Mouse (Mus musculus) cortical plate, adult 2 months (tissue): ENCODE measurements around the gene Bcdin3d. TPM values are rescaled to one million over a fixed set of nuclear protein-coding genes. Genes with fewer than 3 reads are reported as not detected.

Source experiments
- H3K27ac ChIP-seq: fragments of 200-500 bp; 2 replicates; pipeline ENCODE4 v1.5.1; 2012; ENCODE audit warnings: low read length, control low read depth, inconsistent platforms; ENCODE audit not compliant: insufficient read depth
- H3K4me1 ChIP-seq: fragments of 200-500 bp; 2 replicates; pipeline ENCODE4 v1.6.1; 2011; ENCODE audit warnings: low read length; ENCODE audit not compliant: control insufficient read depth, insufficient read depth
- H3K4me3 ChIP-seq: fragments of 200-500 bp; 2 replicates; pipeline ENCODE4 v1.5.1; 2011; ENCODE audit warnings: mild to moderate bottlenecking, low read length, control low read depth; ENCODE audit not compliant: insufficient read depth
- CTCF ChIP-seq: fragments of 200-500 bp; IDR thresholded peaks from 2 replicates; pipeline ENCODE4 v1.5.1; 2011; ENCODE audit warnings: mild to moderate bottlenecking, control low read depth, low read length; ENCODE audit not compliant: insufficient read depth; ENCODE audit errors: extremely low read depth
- POLR2A ChIP-seq: fragments of 200-500 bp; IDR thresholded peaks from 2 replicates; pipeline ENCODE4 v1.6.1; 2011; ENCODE audit warnings: mild to moderate bottlenecking, low read length, control low read depth; ENCODE audit not compliant: insufficient read depth; ENCODE audit errors: extremely low read depth
- polyA plus RNA-seq: library from polyadenylated mRNA; depleted of rRNA; stranded (reverse); fragments of >200 nt; gene quantifications from 2 replicates; pipeline ENCODE4 v1.2.3, GENCODE M21; 2012; rRNA removed

Bcdin3d gene
- polyA plus RNA-seq, 1 experiment = 5.1 TPM

DNA sequence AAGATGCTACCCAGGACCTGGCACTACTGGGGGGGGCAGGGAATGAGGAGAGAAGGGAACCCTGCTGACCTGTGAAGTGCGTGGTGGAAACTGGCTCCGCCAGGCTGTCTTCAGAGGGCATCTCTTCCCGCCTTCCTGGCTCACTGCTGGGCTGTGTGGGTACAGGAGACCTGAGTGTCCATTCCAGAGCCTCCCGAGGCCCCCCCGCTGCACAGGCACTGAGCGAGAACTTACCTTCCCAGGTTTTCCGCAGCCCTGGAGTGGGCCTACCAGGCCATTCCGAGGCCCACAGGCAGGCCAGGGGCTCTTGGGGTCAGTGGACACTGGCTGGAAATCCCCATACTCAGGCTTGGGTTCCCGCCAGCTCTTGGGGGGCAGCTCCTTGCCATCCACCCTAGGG, 50.6 kb downstream of the Bcdin3d start:
- H3K27ac ChIP-seq = no peak overlapping the region
- H3K4me3 ChIP-seq = no peak overlapping the region
- H3K4me1 ChIP-seq = no peaks in the 10 kb centered on the region
- TF ChIP-seq CTCF (no peak), POLR2A (no peak)

DNA sequence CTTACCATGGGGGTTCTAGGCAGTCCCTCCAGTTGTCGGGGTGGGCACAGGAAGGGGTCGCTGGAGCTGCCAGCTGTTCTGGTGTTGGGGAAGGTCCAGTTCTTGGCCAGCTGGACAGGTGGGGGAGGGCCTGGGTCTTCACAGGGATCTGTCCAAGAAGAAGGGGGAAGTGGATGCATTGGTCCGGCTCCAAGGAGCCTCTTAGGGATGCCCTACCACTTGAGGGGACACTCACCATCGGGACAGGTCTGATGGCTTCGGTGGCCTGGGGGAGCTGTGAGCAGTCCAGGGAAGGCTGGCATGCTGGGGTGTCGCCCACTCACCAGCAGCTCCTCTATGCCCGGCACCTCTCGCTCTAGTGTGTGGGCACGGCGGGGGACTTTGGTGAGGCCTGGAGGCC, 51.4 kb downstream of the Bcdin3d start:
- H3K4me1 ChIP-seq = no peaks in the 10 kb centered on the region
- TF ChIP-seq CTCF = no peak
- no peak for TF ChIP-seq POLR2A
- no peak overlapping the region for H3K27ac ChIP-seq
- no peak overlapping the region for H3K4me3 ChIP-seq

DNA sequence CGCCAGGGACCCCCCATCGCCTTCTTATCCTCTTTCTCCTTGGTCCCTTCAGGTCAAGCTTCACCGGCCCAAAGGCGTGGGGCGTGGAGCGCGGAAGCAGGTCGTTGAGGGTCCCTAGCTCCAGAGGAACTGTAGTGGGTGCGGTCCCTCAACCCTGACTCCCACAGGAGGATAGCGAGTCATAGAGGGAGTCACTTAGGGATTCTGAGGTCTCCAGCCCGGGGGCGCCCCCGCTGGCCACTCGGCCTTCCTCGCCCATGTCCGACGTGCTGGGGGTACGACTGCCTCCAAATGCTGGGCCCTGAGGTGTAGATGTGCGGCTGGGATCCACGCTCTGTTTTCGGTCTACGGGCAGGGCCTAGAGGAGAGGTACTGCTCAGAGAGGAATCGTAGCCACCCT, 52.0 kb downstream of the Bcdin3d start:
- Histone ChIP-seq H3K27ac (no peak overlapping the region), H3K4me3 (no peak overlapping the region), H3K4me1 (no peaks in the 10 kb centered on the region)
- no peak for TF ChIP-seq CTCF
- TF ChIP-seq POLR2A = no peak

DNA sequence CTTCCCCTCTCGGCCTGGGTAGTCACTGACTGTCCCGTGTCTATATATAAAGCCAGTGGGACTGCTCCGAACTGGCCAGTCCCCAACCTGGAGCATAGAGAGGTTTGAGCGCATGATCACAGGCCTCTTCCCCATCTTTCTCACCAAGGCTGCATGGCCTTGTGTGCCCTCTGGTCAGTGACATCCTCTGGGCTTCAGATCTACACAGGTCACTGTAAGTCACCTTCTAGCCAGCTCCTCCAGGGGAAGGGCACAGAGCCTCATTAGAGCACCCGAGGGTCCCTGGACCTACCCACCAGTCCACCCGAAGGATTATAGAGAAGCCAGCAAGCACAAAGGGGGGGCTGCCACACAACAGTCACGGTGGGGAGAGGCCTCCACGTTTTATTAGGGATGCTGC, 52.9 kb downstream of the Bcdin3d start:
- Histone ChIP-seq H3K4me1 (no peaks in the 10 kb centered on the region), H3K4me3 (no peak overlapping the region), H3K27ac (no peak overlapping the region)
- TF ChIP-seq POLR2A = no peak
- TF ChIP-seq CTCF = no peak

DNA sequence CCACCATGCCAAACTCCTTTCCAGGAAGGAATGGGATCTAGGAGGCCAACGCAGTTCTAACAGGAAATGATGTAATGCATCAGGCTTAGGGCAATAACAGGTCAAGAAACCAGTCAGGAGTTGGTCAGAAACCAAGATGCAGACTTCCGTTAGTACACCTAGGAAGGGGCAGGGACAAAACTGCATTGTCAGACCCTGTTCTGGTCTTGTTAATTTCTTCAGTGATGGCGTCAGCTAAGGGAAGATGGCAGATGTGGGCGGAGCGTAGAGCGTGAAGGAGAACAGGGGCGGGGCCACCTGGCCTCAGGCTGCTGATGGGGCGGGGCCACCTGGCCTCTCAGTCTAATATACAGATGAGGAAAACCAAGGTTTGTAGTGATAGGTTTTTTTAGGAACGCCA, 53.4 kb downstream of the Bcdin3d start:
- H3K4me3 ChIP-seq = no peak overlapping the region
- no peak overlapping the region for H3K27ac ChIP-seq
- TF ChIP-seq CTCF (no peak), POLR2A (no peak)
- no peaks in the 10 kb centered on the region; the same call in 1 of the 2 replicates for H3K4me1 ChIP-seq

DNA sequence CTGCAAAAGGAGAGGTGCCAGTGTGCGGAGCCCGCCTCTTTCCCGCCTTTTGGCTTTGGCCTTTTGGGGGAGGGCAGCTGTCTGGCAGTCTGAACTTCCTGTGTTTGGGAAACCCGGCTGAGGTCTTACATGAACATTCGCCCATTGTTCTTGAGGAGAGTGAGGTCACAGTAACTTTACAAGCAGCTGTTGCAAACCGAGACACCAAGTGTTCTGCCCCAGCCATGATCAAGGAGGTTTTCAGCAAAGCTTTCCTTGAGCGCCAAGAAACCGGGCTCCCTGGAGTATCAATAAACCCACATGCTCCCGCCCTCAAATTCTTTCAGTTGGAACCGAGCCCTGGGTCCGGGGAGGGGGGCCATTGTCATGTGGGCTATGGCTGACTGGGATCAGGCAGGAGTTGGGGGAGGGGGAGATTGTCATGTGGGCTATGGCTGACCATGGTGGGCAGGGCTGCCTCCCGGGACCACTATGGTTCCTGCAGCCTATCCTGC, 54.0 kb downstream of the Bcdin3d start:
- TF ChIP-seq CTCF (no peak), POLR2A (no peak)
- Histone ChIP-seq H3K4me3 (no peak overlapping the region), H3K27ac (no peak overlapping the region), H3K4me1 (no peaks in the 10 kb centered on the region; the same call in 1 of the 2 replicates)

DNA sequence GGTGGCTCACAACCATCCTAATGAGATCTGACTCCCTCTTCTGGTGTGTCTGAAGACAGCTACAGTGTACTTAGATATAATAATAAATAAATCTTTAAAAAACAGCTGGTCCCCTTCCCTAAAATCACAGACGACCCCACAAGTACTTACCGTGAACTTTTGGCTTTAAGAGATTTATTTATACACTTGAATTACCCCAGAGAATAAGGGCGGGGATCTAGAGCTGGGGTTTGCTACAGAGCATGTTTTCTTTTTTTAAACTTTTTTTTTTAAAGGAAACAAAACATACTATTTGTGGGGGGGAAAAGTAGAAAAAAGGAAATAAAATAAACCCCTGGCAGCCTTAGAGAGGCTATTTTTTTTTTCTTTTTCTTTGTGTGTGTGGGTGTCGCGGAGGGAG, 54.4 kb downstream of the Bcdin3d start:
- no peak overlapping the region for H3K4me3 ChIP-seq
- no peaks in the 10 kb centered on the region; the same call in 1 of the 2 replicates for H3K4me1 ChIP-seq
- TF ChIP-seq POLR2A (no peak), CTCF (no peak)
- no peak overlapping the region for H3K27ac ChIP-seq

Other genes starting within 250 kb of the Bcdin3d start
- 180 and 182 TPM in 2 replicates for gene Kcnh3, start 249.9 kb downstream of the Bcdin3d start, polyA plus RNA-seq
- 109 and 112 TPM in 2 replicates for gene Mcrs1, start 222.8 kb downstream of the Bcdin3d start, polyA plus RNA-seq
- gene Prpf40b, start 179.6 kb downstream of the Bcdin3d start, polyA plus RNA-seq = 156 and 168 TPM in 2 replicates
- gene Fam186b, start 178.8 kb downstream of the Bcdin3d start, polyA plus RNA-seq = 0.69 and 1.1 TPM in 2 replicates
- 13.7 and 15.4 TPM in 2 replicates for gene Fmnl3, start 104.2 kb downstream of the Bcdin3d start, polyA plus RNA-seq
- gene Tmbim6, start 81.8 kb downstream of the Bcdin3d start, polyA plus RNA-seq = 369 and 399 TPM in 2 replicates
- gene Nckap5l, start 17.0 kb downstream of the Bcdin3d start, polyA plus RNA-seq = 11.9 TPM in 2 replicates
- 162 and 172 TPM in 2 replicates for gene Faim2, start 53.4 kb upstream of the Bcdin3d start, polyA plus RNA-seq
- 0.09 and 0.21 TPM in 2 replicates for gene Aqp2, start 104.3 kb upstream of the Bcdin3d start, polyA plus RNA-seq
- gene Aqp5, start 116.1 kb upstream of the Bcdin3d start, polyA plus RNA-seq = 0.40 and 0.58 TPM in 2 replicates
- gene Aqp6, start 126.7 kb upstream of the Bcdin3d start, polyA plus RNA-seq = 0.46 and 0.62 TPM in 2 replicates
- gene Racgap1, start 176.9 kb upstream of the Bcdin3d start, polyA plus RNA-seq = 10.3 and 13.3 TPM in 2 replicates
- gene Asic1, start 195.6 kb upstream of the Bcdin3d start, polyA plus RNA-seq = 54.1 and 59.0 TPM in 2 replicates
- 150 and 157 TPM in 2 replicates for gene Smarcd1, start 227.4 kb upstream of the Bcdin3d start, polyA plus RNA-seq
- 1.3 and 1.8 TPM in 2 replicates for gene Gm17349, start 230.8 kb upstream of the Bcdin3d start, polyA plus RNA-seq
- 55.3 and 60.4 TPM in 2 replicates for gene Gpd1, start 242.8 kb upstream of the Bcdin3d start, polyA plus RNA-seq